Mouse (Mus musculus): ENCODE data around the gene Plekhd1. TPM values are rescaled to one million over a fixed set of nuclear protein-coding genes. Genes with fewer than 3 reads are reported as not detected.

The Plekhd1 gene
- polyA plus RNA-seq, 1 experiment = not detected

DNA sequence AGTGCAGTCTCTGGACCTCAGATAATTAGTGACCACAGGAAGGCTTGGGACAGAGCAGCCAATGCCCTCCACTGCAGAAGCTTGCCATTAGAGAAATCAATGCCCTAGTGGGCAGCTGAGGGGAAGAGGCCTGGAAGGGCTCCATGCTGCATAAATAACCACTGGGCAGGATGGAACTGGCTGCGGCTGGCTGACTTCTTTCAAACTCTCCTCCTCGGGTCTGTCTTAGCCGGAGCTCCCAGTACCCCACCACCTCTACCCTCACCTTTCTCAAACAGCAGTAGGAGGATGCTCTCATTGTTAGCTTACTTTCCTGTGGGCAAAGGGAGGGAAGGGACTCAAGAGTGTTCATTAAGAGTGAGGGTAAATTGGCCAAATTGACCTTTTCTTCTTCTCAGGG, 2.6 kb downstream of the Plekhd1 start:
- TF ChIP-seq CTCF (IDR thresholded peaks at IDR 0.05; ENCODE audit: borderline replicate concordance, insufficient read depth, low read length) = no peak
- TF ChIP-seq POLR2A (IDR thresholded peaks at IDR 0.05; ENCODE audit: low read depth, low read length) = no peak

GRCm38 (mm10) chr12:80698526-80699143, 6.2 kb downstream of the Plekhd1 start:
- TF ChIP-seq CTCF (IDR thresholded peaks at IDR 0.05; ENCODE audit: borderline replicate concordance, insufficient read depth, low read length) = no peak
- TF ChIP-seq POLR2A (IDR thresholded peaks at IDR 0.05; ENCODE audit: low read depth, low read length) = no peak
- no peak overlapping the region for H3K4me3 ChIP-seq (ENCODE audit: insufficient read depth, low read length)
- no peaks in the 10 kb centered on the region for H3K4me1 ChIP-seq (ENCODE audit: control insufficient read depth, insufficient read depth, low read length)
- no peak overlapping the region for H3K27ac ChIP-seq (ENCODE audit: insufficient read depth, low read length)

More for the DNA sequence above, 2.6 kb downstream of the Plekhd1 start:
- H3K4me3 ChIP-seq (ENCODE audit: insufficient read depth, low read length) = no peak overlapping the region
- no peaks in the 10 kb centered on the region for H3K4me1 ChIP-seq (ENCODE audit: control insufficient read depth, insufficient read depth, low read length)
- H3K27ac ChIP-seq (ENCODE audit: insufficient read depth, low read length) = no peak overlapping the region

DNA sequence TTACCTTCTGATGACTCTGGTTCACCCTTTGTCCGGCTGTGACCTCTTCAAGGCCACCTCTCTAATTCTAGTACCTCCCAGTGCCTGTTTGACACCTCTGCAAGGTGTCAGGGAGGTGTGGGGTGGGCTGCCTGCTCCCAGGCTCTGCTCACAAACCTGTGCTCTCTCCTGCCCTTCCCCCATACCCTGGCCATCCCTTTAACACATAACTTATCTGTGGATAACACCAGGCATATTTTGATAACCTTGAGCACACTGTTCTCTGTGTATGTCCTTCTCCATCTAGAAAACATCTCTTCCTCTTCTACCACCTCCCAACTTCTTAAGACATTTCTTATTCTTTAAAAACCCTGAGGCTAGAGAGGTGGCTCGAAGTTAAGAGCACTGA, 6.7 kb downstream of the Plekhd1 start:
- H3K27ac ChIP-seq (ENCODE audit: insufficient read depth, low read length) = no peak overlapping the region
- no peaks in the 10 kb centered on the region for H3K4me1 ChIP-seq (ENCODE audit: control insufficient read depth, insufficient read depth, low read length)
- no peak overlapping the region for H3K4me3 ChIP-seq (ENCODE audit: insufficient read depth, low read length)
- TF ChIP-seq POLR2A (IDR thresholded peaks at IDR 0.05; ENCODE audit: low read depth, low read length) (no peak), CTCF (IDR thresholded peaks at IDR 0.05; ENCODE audit: borderline replicate concordance, insufficient read depth, low read length) (no peak)

- Histone ChIP-seq H3K4me3 (ENCODE audit: insufficient read depth, low read length) (no peak overlapping the region), H3K4me1 (ENCODE audit: control insufficient read depth, insufficient read depth, low read length) (no peaks in the 10 kb centered on the region), H3K27ac (ENCODE audit: insufficient read depth, low read length) (no peak overlapping the region)
- no peak for TF ChIP-seq CTCF (IDR thresholded peaks at IDR 0.05; ENCODE audit: borderline replicate concordance, insufficient read depth, low read length)
- TF ChIP-seq POLR2A (IDR thresholded peaks at IDR 0.05; ENCODE audit: low read depth, low read length) = no peak
Measured at GRCm38 (mm10) chr12:80701332-80701731, 8.9 kb downstream of the Plekhd1 start.

- H3K4me1 ChIP-seq (ENCODE audit: control insufficient read depth, insufficient read depth, low read length) = no peaks in the 10 kb centered on the region
- no peak overlapping the region for H3K4me3 ChIP-seq (ENCODE audit: insufficient read depth, low read length)
- no peak for TF ChIP-seq CTCF (IDR thresholded peaks at IDR 0.05; ENCODE audit: borderline replicate concordance, insufficient read depth, low read length)
- TF ChIP-seq POLR2A (IDR thresholded peaks at IDR 0.05; ENCODE audit: low read depth, low read length) = no peak
- no peak overlapping the region for H3K27ac ChIP-seq (ENCODE audit: insufficient read depth, low read length)
Measured at GRCm38 (mm10) chr12:80706208-80706914, 14.0 kb downstream of the Plekhd1 start.

DNA sequence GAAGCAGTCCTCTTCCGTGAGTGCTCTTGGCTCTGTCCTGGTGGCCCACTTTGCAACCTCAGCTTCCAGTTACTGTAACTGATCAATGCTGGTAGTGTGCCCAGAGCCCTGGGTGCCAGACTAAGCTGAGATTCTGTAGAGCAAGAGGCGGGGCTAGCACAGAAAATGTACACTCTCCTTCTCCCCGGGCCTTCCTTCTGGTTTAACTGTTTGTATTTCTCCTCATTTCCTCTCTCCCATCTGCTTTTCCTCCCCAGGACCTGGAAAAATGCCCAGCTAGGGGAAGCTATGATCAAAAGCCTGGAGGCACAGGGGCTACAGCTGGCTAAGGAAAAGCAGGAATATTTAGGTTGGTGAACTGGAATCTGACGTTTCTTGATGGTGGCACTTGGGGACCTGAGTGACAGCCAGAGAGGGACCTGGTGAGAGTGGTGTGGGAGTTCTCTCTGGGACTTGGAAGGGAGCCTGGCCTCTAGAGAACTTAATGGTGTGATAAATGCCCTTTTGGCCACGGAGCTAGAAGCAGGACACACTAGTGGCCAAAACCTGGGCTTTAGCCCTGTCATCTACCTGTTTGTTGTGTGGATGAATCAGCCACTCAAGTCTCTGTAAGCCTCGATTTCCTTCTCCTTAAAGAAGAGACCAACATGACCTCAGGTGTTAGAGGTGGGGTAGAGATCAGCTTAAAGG, 14.7 kb downstream of the Plekhd1 start:
- Histone ChIP-seq H3K27ac (ENCODE audit: insufficient read depth, low read length) (no peak overlapping the region), H3K4me3 (ENCODE audit: insufficient read depth, low read length) (no peak overlapping the region), H3K4me1 (ENCODE audit: control insufficient read depth, insufficient read depth, low read length) (no peaks in the 10 kb centered on the region)
- no peak for TF ChIP-seq POLR2A (IDR thresholded peaks at IDR 0.05; ENCODE audit: low read depth, low read length)

GRCm38 (mm10) chr12:80715915-80716314, 23.5 kb downstream of the Plekhd1 start:
- Histone ChIP-seq H3K4me3 (ENCODE audit: insufficient read depth, low read length) (no peak overlapping the region), H3K4me1 (ENCODE audit: control insufficient read depth, insufficient read depth, low read length) (no peaks in the 10 kb centered on the region), H3K27ac (ENCODE audit: insufficient read depth, low read length) (no peak overlapping the region)
- TF ChIP-seq POLR2A (IDR thresholded peaks at IDR 0.05; ENCODE audit: low read depth, low read length) (no peak), CTCF (IDR thresholded peaks at IDR 0.05; ENCODE audit: borderline replicate concordance, insufficient read depth, low read length) (no peak)

- no peak for TF ChIP-seq POLR2A (IDR thresholded peaks at IDR 0.05; ENCODE audit: low read depth, low read length)
- no peak for TF ChIP-seq CTCF (IDR thresholded peaks at IDR 0.05; ENCODE audit: borderline replicate concordance, insufficient read depth, low read length)
- Histone ChIP-seq H3K27ac (ENCODE audit: insufficient read depth, low read length) (no peak overlapping the region), H3K4me1 (ENCODE audit: control insufficient read depth, insufficient read depth, low read length) (no peaks in the 10 kb centered on the region), H3K4me3 (ENCODE audit: insufficient read depth, low read length) (no peak overlapping the region)
Measured at GRCm38 (mm10) chr12:80719141-80719540, 26.8 kb downstream of the Plekhd1 start.

DNA sequence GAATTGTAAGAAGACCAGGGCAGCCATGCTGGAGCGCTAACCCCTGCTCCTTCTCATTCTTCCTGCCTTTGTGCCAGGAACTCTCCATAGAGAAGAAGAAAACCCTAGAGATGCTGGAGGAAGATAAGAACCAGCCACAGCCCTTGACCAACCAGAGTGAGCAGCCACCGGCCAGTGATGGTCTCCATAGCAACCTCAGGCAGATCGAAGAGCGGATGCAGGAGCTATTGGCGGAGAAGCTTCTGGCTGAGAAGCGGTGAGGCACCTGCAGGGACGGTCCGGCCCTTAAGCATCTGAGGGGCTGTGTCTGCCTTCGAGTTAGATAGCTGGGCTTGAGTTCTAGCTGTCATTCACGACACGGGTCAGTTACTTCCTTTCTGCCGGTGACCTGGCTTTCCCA, 28.1 kb downstream of the Plekhd1 start:
- no peak overlapping the region for H3K4me3 ChIP-seq (ENCODE audit: insufficient read depth, low read length)
- TF ChIP-seq CTCF (IDR thresholded peaks at IDR 0.05; ENCODE audit: borderline replicate concordance, insufficient read depth, low read length) = no peak
- H3K4me1 ChIP-seq (ENCODE audit: control insufficient read depth, insufficient read depth, low read length) = no peaks in the 10 kb centered on the region

DNA sequence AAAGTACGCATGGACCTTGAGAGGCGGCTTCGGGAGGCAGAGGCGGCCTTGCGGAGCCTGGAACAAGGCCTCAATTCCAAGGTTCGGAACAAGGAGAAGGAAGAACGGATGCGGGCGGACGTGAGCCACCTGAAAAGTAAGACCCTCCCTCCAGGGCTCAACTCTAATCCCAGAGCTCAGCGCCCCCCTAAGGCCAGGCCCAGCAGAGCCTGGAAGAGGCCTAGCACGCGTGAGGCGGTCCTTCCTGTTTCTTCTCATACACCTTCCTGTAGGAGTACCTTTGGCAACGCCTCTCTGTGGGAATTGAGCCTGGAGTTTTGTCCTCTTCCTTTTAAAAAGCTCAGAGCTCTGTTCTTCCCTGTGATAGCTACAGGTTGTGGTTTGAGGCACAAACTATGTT, 29.1 kb downstream of the Plekhd1 start:
- Histone ChIP-seq H3K27ac (ENCODE audit: insufficient read depth, low read length) (no peak overlapping the region), H3K4me1 (ENCODE audit: control insufficient read depth, insufficient read depth, low read length) (no peaks in the 10 kb centered on the region), H3K4me3 (ENCODE audit: insufficient read depth, low read length) (no peak overlapping the region)
- no peak for TF ChIP-seq CTCF (IDR thresholded peaks at IDR 0.05; ENCODE audit: borderline replicate concordance, insufficient read depth, low read length)
- no peak for TF ChIP-seq POLR2A (IDR thresholded peaks at IDR 0.05; ENCODE audit: low read depth, low read length)

More for the DNA sequence above, 28.1 kb downstream of the Plekhd1 start:
- H3K27ac ChIP-seq (ENCODE audit: insufficient read depth, low read length) = no peak overlapping the region
